Mouse (Mus musculus) colon, adult 2 months (tissue): ENCODE data around the gene Oprl1. TPM values are rescaled to one million over a fixed set of nuclear protein-coding genes. Genes with fewer than 3 reads are reported as not detected.

Source experiments
- polyA plus RNA-seq: library from polyadenylated mRNA; depleted of rRNA; stranded (reverse); fragments of >200 nt; gene quantifications from 2 replicates; pipeline ENCODE4 v1.2.3, GENCODE M21; 2012; rRNA removed

The Oprl1 gene
- 0.57 and 0.79 TPM in 2 replicates for polyA plus RNA-seq

GRCm38 (mm10) chr2:181714903-181715326, at the start of gene Oprl1:
Gene Oprl1, plus strand, starts transcription at chr2:181715016.

GRCm38 (mm10) chr2:181671326-181671725, 43.5 kb upstream of the Oprl1 start, which contains the start of gene Sox18:
Gene Sox18, minus strand, starts transcription at chr2:181671640.

GRCm38 (mm10) chr2:181679951-181680715, 34.7 kb upstream of the Oprl1 start, which contains the start of gene Tcea2:
Gene Tcea2, plus strand, starts transcription at chr2:181680310.

GRCm38 (mm10) chr2:181693339-181694280, 21.2 kb upstream of the Oprl1 start, which contains the start of gene Rgs19:
Gene Rgs19, minus strand, starts transcription at chr2:181693977.

GRCm38 (mm10) chr2:181698241-181698640, 16.6 kb upstream of the Oprl1 start, which contains the start of gene Lkaaear1:
Gene Lkaaear1, minus strand, starts transcription at chr2:181698442.

GRCm38 (mm10) chr2:181763006-181763830, 48.4 kb downstream of the Oprl1 start, which contains the start of gene Myt1:
Gene Myt1, plus strand, starts transcription at chr2:181763332.

Other genes starting within 250 kb of the Oprl1 start
- not detected in 2 replicates for gene Abhd16b, start 221.8 kb upstream of the Oprl1 start, polyA plus RNA-seq
- 31.4 and 40.7 TPM in 2 replicates for gene Tpd52l2, start 217.9 kb upstream of the Oprl1 start, polyA plus RNA-seq
- 51.9 and 64.1 TPM in 2 replicates for gene Dnajc5, start 194.5 kb upstream of the Oprl1 start, polyA plus RNA-seq
- gene Uckl1, start 130.1 kb upstream of the Oprl1 start, polyA plus RNA-seq = 161 and 197 TPM in 2 replicates
- gene Prpf6, start 123.1 kb upstream of the Oprl1 start, polyA plus RNA-seq = 12.3 and 13.0 TPM in 2 replicates
- 39.9 and 47.0 TPM in 2 replicates for gene Zfp512b, start 122.2 kb upstream of the Oprl1 start, polyA plus RNA-seq
- gene Samd10, start 115.8 kb upstream of the Oprl1 start, polyA plus RNA-seq = 30.8 and 41.3 TPM in 2 replicates
- gene Gm29797, start 58.0 kb upstream of the Oprl1 start, polyA plus RNA-seq = not detected in 2 replicates
- 37.5 and 40.1 TPM in 2 replicates for gene Sox18, start 43.4 kb upstream of the Oprl1 start, polyA plus RNA-seq
- 6.5 and 6.7 TPM in 2 replicates for gene Tcea2, start 34.7 kb upstream of the Oprl1 start, polyA plus RNA-seq
- gene Rgs19, start 21.0 kb upstream of the Oprl1 start, polyA plus RNA-seq = 34.0 and 48.2 TPM in 2 replicates
- not detected in 2 replicates for gene Lkaaear1, start 16.6 kb upstream of the Oprl1 start, polyA plus RNA-seq
- gene Myt1, start 48.3 kb downstream of the Oprl1 start, polyA plus RNA-seq = 1.3 and 1.4 TPM in 2 replicates
- 16.3 and 19.0 TPM in 2 replicates for gene Pcmtd2, start 122.8 kb downstream of the Oprl1 start, polyA plus RNA-seq
- 3.5 and 3.9 TPM in 2 replicates for gene Polr3k, start 149.3 kb downstream of the Oprl1 start, polyA plus RNA-seq